Mouse (Mus musculus) left cerebral cortex, postnatal 25 days (tissue): ENCODE results near the gene Zbtb6. TPM values are rescaled to one million over a fixed set of nuclear protein-coding genes. Genes with fewer than 3 reads are reported as not detected.

ENCODE experiments used
- DNase-seq, 2 experiments: peaks; one replicate each; pipeline ENCODE4 v3.0.0; 2022; ENCODE audit warnings: low spot score in 2 of 2, mixed read lengths in 1 of 2
- intact Hi-C: fragments of 180-260 bp; cut with DNase I; formaldehyde crosslinking; loops from one replicate; pipeline ENCODE4 v1.15.1; 2025
- total RNA-seq, 2 experiments: library from RNA; stranded (reverse); gene quantifications; 2 replicates each; pipeline ENCODE4 v1.2.3; 2021

Gene Zbtb6
- total RNA-seq, result 10 to 100 TPM; 14.1 TPM

GRCm38 (mm10) chr2:37442611-37443591 lies at the start of gene Zbtb6, which contains the start of the genes Zbtb26 and Rabgap1:
Gene Zbtb6 (minus strand): TSS chr2:37443171.
Gene Zbtb26 (minus strand): TSS chr2:37443135.
Gene Rabgap1 (plus strand): TSS chr2:37443279.
- intact Hi-C loops, result loop anchor here (1.0 kb wide), 1 partner anchor 9 kb away; no protein-coding TSS in a partner anchor
- peak; percentile 96 to 98 for DNase-seq

- DNase-seq, result no peak
- intact Hi-C loops, result loop anchor here (5.0 kb wide), 1 partner anchor 107 kb away; no protein-coding TSS in a partner anchor
These were observed 46.0 kb upstream of the Zbtb6 start for GRCm38 (mm10) chr2:37488956-37489355.

- intact Hi-C loops, result loop anchor here (5.0 kb wide), 1 partner anchor 104 kb away; no protein-coding TSS in a partner anchor
- no peak for DNase-seq
These were observed 43.4 kb upstream of the Zbtb6 start for GRCm38 (mm10) chr2:37486408-37486807.

DNA sequence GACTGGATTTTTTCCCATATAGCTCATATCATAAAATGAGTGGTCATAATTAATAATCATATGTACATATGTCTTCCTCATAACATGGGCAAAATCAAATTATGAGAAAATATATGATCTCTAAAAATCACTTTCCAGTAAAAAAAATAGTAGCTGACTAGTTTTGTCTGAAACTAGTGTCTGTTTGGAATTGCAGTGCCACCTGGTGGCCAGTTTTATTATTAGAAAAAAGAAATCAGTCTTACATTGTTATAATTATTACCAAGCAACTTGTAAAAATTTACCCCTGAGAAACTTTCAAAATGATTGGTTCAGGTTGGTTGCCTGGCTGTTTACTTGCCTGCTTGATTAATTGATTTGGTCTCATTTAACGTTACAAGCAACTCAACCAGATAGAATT lies 42.4 kb upstream of the Zbtb6 start:
- intact Hi-C loops, result loop anchor here (5.0 kb wide), 1 partner anchor 103 kb away; no protein-coding TSS in a partner anchor
- peak; percentile 24 to 47 for DNase-seq

- intact Hi-C loops, result no loop called here
- DNase-seq, result no peak
These were observed 41.2 kb upstream of the Zbtb6 start for GRCm38 (mm10) chr2:37484165-37484564.

DNA sequence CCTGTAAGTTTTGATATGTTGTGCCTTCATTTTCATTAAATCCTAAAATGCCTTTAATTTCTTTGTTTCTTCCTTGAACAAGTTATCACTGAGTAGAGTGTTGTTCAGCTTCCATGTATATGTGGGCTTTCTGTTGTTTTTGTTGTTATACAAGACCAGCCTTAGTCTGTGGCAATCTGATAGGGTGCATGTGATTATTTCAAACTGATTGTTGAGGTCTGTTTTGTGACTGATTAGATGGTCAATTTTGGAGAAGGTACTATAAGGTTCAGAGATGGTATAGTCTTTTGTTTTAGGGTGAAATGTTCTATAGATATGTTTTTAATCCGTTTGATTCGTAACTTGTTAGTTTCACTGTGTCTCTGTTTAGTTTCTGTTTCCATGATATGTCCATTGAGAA lies 37.1 kb upstream of the Zbtb6 start:
- intact Hi-C loops, result no loop called here
- DNase-seq, result no peak

DNA sequence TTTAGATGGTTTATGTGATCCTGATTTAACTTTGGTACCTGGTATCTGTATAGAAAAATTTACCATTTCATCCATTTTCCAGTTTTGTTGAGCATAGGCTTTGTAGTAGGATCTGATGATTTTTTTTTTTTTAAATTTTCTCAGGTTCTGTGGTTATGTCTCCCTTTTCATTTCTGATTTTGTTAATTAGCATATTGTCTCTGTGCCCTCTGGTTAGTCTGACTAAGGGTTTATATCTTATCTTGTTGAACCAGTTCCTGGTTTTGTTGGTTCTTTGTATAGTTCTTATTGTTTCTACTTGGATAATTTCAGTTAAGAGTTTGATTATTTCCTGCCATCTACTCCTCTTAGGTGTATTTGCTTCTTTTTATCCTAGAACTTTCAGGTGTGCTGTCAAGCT lies 36.6 kb upstream of the Zbtb6 start:
- intact Hi-C loops, result loop anchor here (5.0 kb wide), 1 partner anchor 72 kb away; no protein-coding TSS in a partner anchor
- DNase-seq, result no peak

DNA sequence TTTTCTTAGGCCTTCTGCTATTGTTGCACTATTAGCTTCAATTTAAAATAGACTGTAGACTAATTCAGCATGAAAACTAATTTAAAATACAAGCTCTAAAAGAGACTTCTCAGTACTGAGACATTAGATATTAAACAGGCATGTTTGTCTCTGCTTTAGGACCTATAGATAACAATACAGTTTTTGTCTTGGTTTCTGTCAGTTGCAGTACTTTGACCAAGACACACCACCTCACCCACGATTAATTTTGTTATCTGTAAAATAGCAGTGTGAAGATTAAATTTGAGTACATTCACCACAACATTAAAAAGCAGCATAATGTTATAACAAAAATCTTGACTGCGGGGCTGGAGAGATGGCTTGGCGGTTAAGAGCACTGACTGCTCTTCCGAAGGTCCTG lies 23.3 kb upstream of the Zbtb6 start:
- DNase-seq, result no peak
- intact Hi-C loops, result no loop called here

DNA sequence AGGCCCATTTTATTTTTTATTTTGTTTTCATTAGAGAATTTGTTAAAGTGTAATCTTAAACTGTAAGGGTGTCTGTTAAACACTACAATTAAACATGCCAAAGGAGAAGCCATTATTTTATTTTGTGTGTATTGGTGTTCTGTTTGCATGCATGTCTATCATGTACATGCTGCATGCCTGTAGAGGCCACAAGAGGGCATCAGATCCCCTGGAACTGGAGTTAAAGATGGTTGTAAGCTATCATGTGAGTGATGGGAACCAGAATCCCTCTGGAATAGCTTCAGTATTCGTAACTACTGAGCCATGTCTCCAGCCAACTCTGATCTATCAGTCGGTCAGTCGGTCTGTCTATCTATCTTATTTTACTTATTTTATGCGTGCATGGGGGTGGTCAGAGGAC lies 17.7 kb upstream of the Zbtb6 start:
- intact Hi-C loops, result no loop called here
- DNase-seq, result no peak

DNA sequence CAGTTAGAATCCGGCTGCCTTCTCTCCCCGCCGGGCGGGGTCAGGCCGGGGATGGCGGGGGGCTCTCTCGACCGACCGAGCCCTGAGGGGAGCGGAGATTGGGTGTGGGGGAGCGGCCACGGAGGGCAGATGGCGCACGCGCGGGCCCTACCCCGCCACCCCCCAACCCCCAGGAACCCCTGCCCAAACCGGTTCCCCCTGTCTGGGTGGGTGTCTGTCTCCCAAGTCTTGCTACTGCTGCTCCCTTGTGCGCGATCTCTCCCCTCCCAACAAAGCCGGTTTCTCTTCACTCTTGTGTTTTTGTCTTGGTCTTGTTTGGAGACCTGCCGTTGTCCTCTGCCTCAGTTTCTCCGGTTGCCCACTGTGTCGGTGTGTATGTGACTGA lies 9.4 kb upstream of the Zbtb6 start:
- intact Hi-C loops, result loop anchor here (1.0 kb wide), 1 partner anchor 9 kb away; the partner anchor contains the start of genes Rabgap1, Zbtb26 and Zbtb6
- no peak for DNase-seq

- peak; percentile 90 to 96 for DNase-seq
- intact Hi-C loops, result loop anchor here (1.0 kb wide), 1 partner anchor 9 kb away; the partner anchor contains the start of genes Rabgap1, Zbtb26 and Zbtb6
These were observed 8.8 kb upstream of the Zbtb6 start for GRCm38 (mm10) chr2:37451667-37452375.

GRCm38 (mm10) chr2:37431609-37432008 lies 11.4 kb downstream of the Zbtb6 start:
- intact Hi-C loops, result no loop called here

GRCm38 (mm10) chr2:37430593-37431464 lies 12.1 kb downstream of the Zbtb6 start:
- intact Hi-C loops, result no loop called here
- DNase-seq, result peak; percentile 90 to 94

More at GRCm38 (mm10) chr2:37431609-37432008, 11.4 kb downstream of the Zbtb6 start:
- DNase-seq, result no peak

DNA sequence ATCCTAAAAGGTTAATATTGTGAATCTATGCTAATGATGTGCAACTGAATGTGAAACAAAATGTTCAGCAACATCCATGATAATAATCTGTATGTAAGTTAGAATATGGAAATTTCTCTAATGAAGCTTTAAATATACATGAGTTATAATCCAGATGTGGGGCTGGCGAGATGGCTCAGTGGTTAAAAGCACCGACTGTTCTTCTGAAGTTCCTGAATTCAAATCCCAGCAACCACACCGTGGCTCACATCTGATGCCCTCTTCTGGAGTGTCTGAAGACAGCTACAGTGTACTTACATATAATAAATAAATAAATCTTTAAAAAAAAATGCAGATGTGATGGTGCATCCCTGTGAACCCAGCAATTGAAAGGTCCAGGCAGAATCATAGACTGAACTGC lies 19.3 kb downstream of the Zbtb6 start:
- no peak for DNase-seq
- intact Hi-C loops, result no loop called here

GRCm38 (mm10) chr2:37422306-37423304 lies 20.4 kb downstream of the Zbtb6 start, which contains the start of gene Rc3h2:
Gene Rc3h2 (minus strand): TSS chr2:37422903.
- intact Hi-C loops, result no loop called here
- DNase-seq, result peak; percentile 96 to 98

DNA sequence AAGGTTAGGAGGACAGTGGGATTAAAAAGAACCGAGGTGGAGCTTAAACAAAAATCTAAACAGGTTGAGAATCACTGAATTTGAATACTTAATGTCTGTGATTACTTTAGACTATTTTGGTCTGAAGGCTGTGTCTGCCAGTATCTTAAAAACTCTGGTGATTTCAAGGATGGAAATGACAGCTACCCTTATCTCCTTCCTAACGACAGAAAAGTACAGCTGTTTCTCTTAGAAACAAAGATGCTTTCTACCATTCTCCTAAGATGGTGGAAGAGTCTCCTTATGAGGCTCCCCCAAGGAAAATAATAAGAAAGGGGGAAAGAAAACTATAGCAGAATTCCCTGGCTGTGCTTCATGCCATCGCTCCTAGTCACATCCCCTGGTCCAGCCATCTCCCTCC lies 21.1 kb downstream of the Zbtb6 start:
- DNase-seq, result no peak

GRCm38 (mm10) chr2:37395539-37395938 lies 47.4 kb downstream of the Zbtb6 start:
- intact Hi-C loops, result loop anchor here (10.0 kb wide), 1 partner anchor 379 kb away; the partner anchor contains the start of gene Crb2
- DNase-seq, result no peak

More for the DNA sequence above, 21.1 kb downstream of the Zbtb6 start:
- intact Hi-C loops, result no loop called here

DNA sequence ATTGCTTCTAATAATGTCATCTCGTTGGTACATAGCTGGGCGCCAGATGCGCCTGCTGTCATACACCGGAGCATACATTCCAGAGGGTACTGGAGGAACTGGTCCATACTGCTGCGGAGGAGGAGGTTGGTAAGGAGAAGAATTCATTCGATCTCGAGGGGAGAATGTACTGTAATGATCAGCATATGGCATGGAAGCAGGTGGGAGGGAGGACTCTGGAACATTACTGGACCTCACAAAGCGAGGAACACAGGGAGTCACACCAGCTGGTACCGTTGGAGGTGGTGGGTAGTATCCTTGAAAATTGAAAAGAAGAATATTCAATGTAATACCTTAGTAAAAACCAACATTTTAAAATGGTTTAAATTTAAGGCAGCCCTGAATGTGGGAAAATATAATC lies 60.0 kb downstream of the Zbtb6 start:
- DNase-seq, result peak; percentile 21 to 35

More for the DNA sequence above, 60.0 kb downstream of the Zbtb6 start:
- intact Hi-C loops, result loop anchor here (5.0 kb wide), 1 partner anchor 104 kb away; no protein-coding TSS in a partner anchor
